Mouse (Mus musculus): ENCODE measurements around the gene Sel1l3. TPM values are rescaled to one million over a fixed set of nuclear protein-coding genes. Genes with fewer than 3 reads are reported as not detected.

The Sel1l3 gene
- 21.2 TPM for polyA plus RNA-seq (2014; fragmentation: Illumina TruSeq; extraction: RNeasy Lipid Tissue Mini Kit (QIAGEN cat#74804))

DNA sequence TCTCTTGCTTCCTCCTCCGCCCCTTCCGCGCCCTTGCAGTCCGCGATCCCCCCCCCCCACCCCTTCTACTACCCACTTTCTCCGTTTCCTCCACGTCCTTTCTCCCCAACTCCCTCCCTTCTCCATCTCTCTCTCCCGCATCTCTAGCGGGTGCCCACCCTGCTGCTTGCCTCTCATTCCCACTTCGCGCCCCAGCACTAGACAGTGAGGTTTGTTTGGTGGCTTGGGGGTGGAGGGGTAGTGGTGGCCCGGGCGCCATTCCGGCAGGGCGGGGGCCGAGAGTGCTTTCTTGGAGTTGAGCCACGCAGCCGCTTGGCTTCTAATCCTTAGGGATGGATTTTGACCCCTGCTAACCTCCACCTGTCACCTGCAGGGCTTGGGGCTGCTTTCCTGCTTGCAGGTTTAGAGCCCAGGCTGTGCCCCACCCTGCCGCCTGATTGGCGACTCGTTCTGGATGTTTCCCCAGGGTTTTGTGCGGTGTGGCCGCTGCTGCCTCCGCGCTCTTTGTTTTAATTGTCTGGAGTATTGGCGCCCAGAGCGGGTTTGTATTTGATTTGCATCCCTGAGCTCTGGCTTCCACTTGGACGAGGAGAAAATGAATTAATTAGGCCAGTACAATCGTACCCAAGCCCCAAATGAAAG lies at the start of gene Sel1l3:
Sel1l3 (minus strand) TSS at position 217 of the 642 bp plus-strand sequence.

Other genes with a start within 250 kb of the Sel1l3 start
- gene Slc34a2, start 175.8 kb downstream of the Sel1l3 start, polyA plus RNA-seq (2014; fragmentation: Illumina TruSeq; extraction: RNeasy Lipid Tissue Mini Kit (QIAGEN cat#74804)), result 4.9 TPM
- gene Smim20, start 53.2 kb upstream of the Sel1l3 start, polyA plus RNA-seq (2014; fragmentation: Illumina TruSeq; extraction: RNeasy Lipid Tissue Mini Kit (QIAGEN cat#74804)), result 7.2 TPM

All from ovary, adult 10 weeks (tissue).